ENCODE assay signal across 39 mouse cellular contexts in the genomic region with DNA sequence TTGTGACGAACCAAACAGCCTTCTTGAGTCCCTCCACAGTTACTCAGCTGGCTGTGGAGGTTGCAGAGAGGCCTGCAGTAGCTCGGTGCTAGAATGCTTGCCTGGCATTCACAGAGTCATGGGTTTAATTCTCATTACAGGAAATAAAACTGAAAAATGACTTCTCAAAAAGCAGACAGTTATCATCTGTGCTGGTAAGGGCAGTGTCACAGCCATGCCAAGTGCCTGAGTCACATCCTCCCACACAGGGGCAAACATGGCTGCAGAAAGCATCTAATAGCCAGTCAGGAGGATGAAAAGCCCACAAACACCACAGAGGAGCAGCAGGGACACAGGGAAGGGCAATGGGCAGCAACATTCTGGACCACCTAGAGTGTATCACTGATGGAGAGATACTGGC. TPM values are rescaled to one million over a fixed set of nuclear protein-coding genes. Genes with fewer than 3 reads are reported as not detected.
A peak's percentile ranks its signal among the peaks of the same experiment; 100 is the strongest.
DNase-seq lines count a peak whose midpoint lies in the region; ATAC-seq and TF ChIP-seq lines count a peak whose summit lies in the region.
"Had no signal": no experiment of that assay in that cellular context is flagged by ENCODE, and none has a peak within 500 bp of the region (broad histone marks: within the 10 kb centered on the region; RNA-seq: fewer than 3 reads in every experiment).

No protein-coding gene starts in this region.

- TF ChIP-seq POLR2A in embryonic fibroblast, embryonic 13.5 days (IDR thresholded peaks at IDR 0.05; ENCODE audit: low read depth, low read length), result no peak

- no peak for TF ChIP-seq CTCF in embryonic fibroblast, embryonic 13.5 days (IDR thresholded peaks at IDR 0.05; ENCODE audit: borderline replicate concordance, insufficient read depth, low read length)

- H3K27ac ChIP-seq in embryonic fibroblast, embryonic 13.5 days (ENCODE audit: insufficient read depth, low read length), result peak overlapping the region; percentile 69
- H3K27ac ChIP-seq in forebrain, embryonic 14.5 days (ENCODE audit: low read depth, low read length), result no peak overlapping the region
- H3K27ac ChIP-seq: embryonic facial prominence, embryonic 10.5 days; embryonic facial prominence, embryonic 13.5 days; forebrain, embryonic 10.5 days; forebrain, embryonic 13.5 days; gastrocnemius, adult 2 months; hindbrain, embryonic 12.5 days; hindbrain, embryonic 15.5 days had no signal

- H3K9ac ChIP-seq in forebrain, embryonic 14.5 days (ENCODE audit: low read length), result no peak overlapping the region
- H3K9ac ChIP-seq: embryonic facial prominence, embryonic 13.5 days; forebrain, embryonic 13.5 days; forebrain, postnatal 0 days; hindbrain, embryonic 12.5 days; hindbrain, embryonic 15.5 days had no signal

- H3K4me2 ChIP-seq in forebrain, embryonic 14.5 days (ENCODE audit: low read length), result no peak overlapping the region
- H3K4me2 ChIP-seq: embryonic facial prominence, embryonic 13.5 days; forebrain, embryonic 13.5 days; heart, embryonic 11.5 days; hindbrain, embryonic 12.5 days; hindbrain, embryonic 15.5 days had no signal

- no peak for ATAC-seq in megakaryocyte progenitor cell, adult 5-6 weeks (replicated peaks; ENCODE audit: poor library complexity)
- no peak for ATAC-seq in forebrain, embryonic 14.5 days
- ATAC-seq: CD4-positive, CD25-positive, alpha-beta regulatory T cell, adult 4 months; forebrain, embryonic 13.5 days; forebrain, postnatal 0 days; intestine, postnatal 0 days had no signal

- H3K4me3 ChIP-seq in embryonic fibroblast, embryonic 13.5 days (ENCODE audit: insufficient read depth, low read length), result no peak overlapping the region
- H3K4me3 ChIP-seq in forebrain, embryonic 14.5 days (ENCODE audit: low read depth, low read length), result no peak overlapping the region
- H3K4me3 ChIP-seq: embryonic facial prominence, embryonic 10.5 days; embryonic facial prominence, embryonic 13.5 days; forebrain, embryonic 10.5 days; forebrain, embryonic 13.5 days; gastrocnemius, adult 2 months; hindbrain, embryonic 12.5 days; hindbrain, embryonic 15.5 days had no signal

- no peaks in the 10 kb centered on the region for H3K9me3 ChIP-seq in forebrain, embryonic 14.5 days (replicated peaks; ENCODE audit: control insufficient read depth, low read length)
- H3K9me3 ChIP-seq: embryonic facial prominence, embryonic 10.5 days; forebrain, embryonic 10.5 days; forebrain, embryonic 13.5 days; hindbrain, embryonic 12.5 days; hindbrain, embryonic 15.5 days had no signal

- H3K27me3 ChIP-seq in forebrain, embryonic 14.5 days (replicated peaks; ENCODE audit: control insufficient read depth, insufficient read depth, low read length), result no peaks in the 10 kb centered on the region
- H3K27me3 ChIP-seq: hindbrain, embryonic 12.5 days; hindbrain, embryonic 15.5 days had no signal

- DNase-seq in 3134 (ENCODE audit: extremely low read depth, insufficient read length, low spot score) (peak; percentile 64), 416B (ENCODE audit: low read depth) (peak; percentile 77), NIH3T3 (ENCODE audit: low read depth) (peak; percentile 65)
- no peak for DNase-seq in urinary bladder, adult 18-20 months (ENCODE audit: low spot score in 2 of 2)
- no peak for DNase-seq in forebrain, embryonic 14.5 days (ENCODE audit: low spot score)
- DNase-seq in thymus, adult 18-20 months, result no peak
- DNase-seq: adrenal gland, adult 8-10 months; adrenal gland, postnatal 25 days; B cell, adult 2 months; cerebellum, adult 11 months; cerebellum, adult 2 months; cerebellum, adult 9-11 months; cerebellum, postnatal 36 days; embryo, embryonic 11 days; forebrain, postnatal 0 days; gastrocnemius, adult 2 months; gastrocnemius, postnatal 14 days; heart, adult 11 months had no signal

- H3K36me3 ChIP-seq in forebrain, embryonic 14.5 days (ENCODE audit: control insufficient read depth, insufficient read depth, low read length), result no peaks in the 10 kb centered on the region
- H3K36me3 ChIP-seq: embryonic facial prominence, embryonic 10.5 days; embryonic facial prominence, embryonic 13.5 days; forebrain, embryonic 10.5 days; hindbrain, embryonic 12.5 days; hindbrain, embryonic 15.5 days had no signal

- peaks cover 9% of the 10 kb centered on the region for H3K4me1 ChIP-seq in embryonic fibroblast, embryonic 13.5 days (ENCODE audit: control insufficient read depth, insufficient read depth, low read length)
- no peaks in the 10 kb centered on the region; the same call in 1 of the 2 replicates for H3K4me1 ChIP-seq in forebrain, embryonic 14.5 days (ENCODE audit: control insufficient read depth, insufficient read depth, low read length)

- 83% methylated on average over 2 of the region's 2 CpGs for WGBS in forebrain, embryonic 14.5 days

RNA-seq across cellular contexts. Expression of gene Rab11fip5, which starts 8.4 kb away (rescaled TPM):
- 27.2 and 28.2 TPM in 2 replicates for polyA plus RNA-seq in embryonic fibroblast, embryonic 13.5 days (2011; ENCODE audit: insufficient read length, low read depth, missing spikeins)
- 4.2 and 4.4 TPM in 2 replicates for total RNA-seq in megakaryocyte progenitor cell, adult 5-6 weeks (2015)
- 3.1 and 5.5 TPM in 2 replicates for total RNA-seq in megakaryocyte progenitor cell, adult 5-6 weeks (2017)
- 9.2 and 12.7 TPM in 2 replicates for polyA plus RNA-seq in forebrain, embryonic 14.5 days (2014; fragmentation: Nextera tagmentation; extraction: Ambion mirVana)

RNA-seq across cellular contexts. Expression of gene Noto, which starts 40.9 kb away (rescaled TPM):
- not detected in 2 replicates for polyA plus RNA-seq in embryonic fibroblast, embryonic 13.5 days (2011; ENCODE audit: insufficient read length, low read depth, missing spikeins)
- total RNA-seq in megakaryocyte progenitor cell, adult 5-6 weeks (2015), result not detected in 2 replicates
- not detected in 2 replicates for total RNA-seq in megakaryocyte progenitor cell, adult 5-6 weeks (2017)
- polyA plus RNA-seq in forebrain, embryonic 14.5 days (2014; fragmentation: Nextera tagmentation; extraction: Ambion mirVana), result not detected in 2 replicates
- total RNA-seq: adrenal gland, adult 8-10 months; adrenal gland, postnatal 25 days; forebrain, postnatal 0 days; gastrocnemius, adult 2 months; gastrocnemius, postnatal 14 days; gastrocnemius, postnatal 4 days; heart, adult 8-10 months; heart, postnatal 25 days; hematopoietic stem cell, adult 5-6 weeks; MEL had no signal
- polyA plus RNA-seq: CD4-positive, CD25-positive, alpha-beta regulatory T cell, adult 4 months; cerebellum, adult 2 months; cortical plate, adult 2 months; embryonic facial prominence, embryonic 10.5 days; embryonic facial prominence, embryonic 13.5 days; forebrain, embryonic 10.5 days; forebrain, embryonic 13.5 days; forebrain, postnatal 0 days; frontal cortex, adult 2 months; heart, embryonic 11.5 days; heart, embryonic 14.5 days; heart, postnatal 0 days; hindbrain, embryonic 12.5 days; hindbrain, embryonic 15.5 days; intestine, embryonic 14.5 days; intestine, postnatal 0 days had no signal

RNA-seq across cellular contexts. Expression of gene Smyd5, which starts 49.0 kb away (rescaled TPM):
- polyA plus RNA-seq in embryonic fibroblast, embryonic 13.5 days (2011; ENCODE audit: insufficient read length, low read depth, missing spikeins), result 34.8 and 36.3 TPM in 2 replicates
- total RNA-seq in megakaryocyte progenitor cell, adult 5-6 weeks (2015), result 39.4 and 42.2 TPM in 2 replicates
- 44.1 and 66.0 TPM in 2 replicates for total RNA-seq in megakaryocyte progenitor cell, adult 5-6 weeks (2017)
- 37.2 and 41.3 TPM in 2 replicates for polyA plus RNA-seq in forebrain, embryonic 14.5 days (2014; fragmentation: Nextera tagmentation; extraction: Ambion mirVana)

RNA-seq across cellular contexts. Expression of gene Sfxn5, which starts 49.6 kb away (rescaled TPM):
- 8.2 and 9.7 TPM in 2 replicates for polyA plus RNA-seq in embryonic fibroblast, embryonic 13.5 days (2011; ENCODE audit: insufficient read length, low read depth, missing spikeins)
- 1.1 and 2.7 TPM in 2 replicates for total RNA-seq in megakaryocyte progenitor cell, adult 5-6 weeks (2015)
- total RNA-seq in megakaryocyte progenitor cell, adult 5-6 weeks (2017), result 1.7 and 2.3 TPM in 2 replicates
- polyA plus RNA-seq in forebrain, embryonic 14.5 days (2014; fragmentation: Nextera tagmentation; extraction: Ambion mirVana), result 15.2 and 15.7 TPM in 2 replicates

Comparison
In these comparisons a context has a peak if more than half of its experiments do, and no peak if none do; other contexts are left out.
1. DNase-seq: peak in 3134 (single experiment), 416B (single experiment) and NIH3T3 (single experiment); none in urinary bladder, adult 18-20 months (0 of 2), forebrain, embryonic 14.5 days (single experiment) and thymus, adult 18-20 months (0 of 2).